Mouse (Mus musculus): ENCODE data around the gene Ddx59.

Ddx59 gene

GRCm38 (mm10) chr1:136449541-136449940 is 34.5 kb downstream of the Ddx59 start:
- DNase-seq (ENCODE audit: low spot score): no peak

- DNase-seq (ENCODE audit: low spot score): no peak
Observed at GRCm38 (mm10) chr1:136450206-136450605, 35.1 kb downstream of the Ddx59 start.

- no peak for DNase-seq (ENCODE audit: low spot score)
Observed at GRCm38 (mm10) chr1:136452421-136452820, 37.4 kb downstream of the Ddx59 start.

DNA sequence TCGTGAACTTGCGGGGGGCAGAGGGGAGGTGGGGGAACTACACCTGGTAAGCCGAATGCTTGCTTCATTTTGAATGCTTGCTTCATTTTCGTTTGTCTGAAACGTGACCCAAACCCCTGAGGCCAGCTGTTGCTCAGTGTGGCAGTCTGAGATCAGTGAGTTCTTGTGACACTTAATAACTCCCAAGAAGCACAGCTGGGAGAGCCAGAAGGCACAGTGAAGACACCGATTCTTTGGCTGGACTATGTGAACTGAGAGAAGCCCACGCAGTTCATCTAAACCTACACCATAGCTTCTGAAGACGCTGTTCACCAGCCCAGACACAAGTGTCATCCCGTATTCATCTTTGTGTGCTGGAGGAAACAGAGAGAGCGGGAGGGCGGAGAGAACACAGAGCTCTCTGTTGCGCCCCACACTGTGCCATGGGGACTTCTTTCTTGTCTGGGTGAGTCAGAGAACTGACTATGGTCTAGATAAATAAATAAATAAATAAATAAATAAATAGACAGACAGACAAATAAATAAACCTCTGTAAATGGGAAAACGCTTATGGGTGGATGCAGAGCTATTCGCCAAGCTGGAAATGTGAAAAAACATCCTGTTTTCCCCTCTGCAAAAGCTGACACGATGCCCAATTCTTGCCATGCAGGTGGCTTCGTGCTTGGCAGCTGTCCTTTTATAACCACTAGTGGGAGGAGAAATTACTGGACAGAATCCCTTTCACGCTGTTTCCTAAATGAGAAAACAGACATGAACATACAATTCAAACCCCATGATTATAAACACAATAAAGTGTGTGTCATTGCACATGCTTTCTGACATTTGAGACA is 40.9 kb downstream of the Ddx59 start:
- peak; percentile 23 for DNase-seq (ENCODE audit: low spot score)

GRCm38 (mm10) chr1:136456741-136457140 is 41.7 kb downstream of the Ddx59 start:
- DNase-seq (ENCODE audit: low spot score): no peak

GRCm38 (mm10) chr1:136457403-136457802 is 42.3 kb downstream of the Ddx59 start:
- DNase-seq (ENCODE audit: low spot score): no peak

GRCm38 (mm10) chr1:136458691-136459245 is 43.7 kb downstream of the Ddx59 start:
- DNase-seq (ENCODE audit: low spot score): no peak

DNA sequence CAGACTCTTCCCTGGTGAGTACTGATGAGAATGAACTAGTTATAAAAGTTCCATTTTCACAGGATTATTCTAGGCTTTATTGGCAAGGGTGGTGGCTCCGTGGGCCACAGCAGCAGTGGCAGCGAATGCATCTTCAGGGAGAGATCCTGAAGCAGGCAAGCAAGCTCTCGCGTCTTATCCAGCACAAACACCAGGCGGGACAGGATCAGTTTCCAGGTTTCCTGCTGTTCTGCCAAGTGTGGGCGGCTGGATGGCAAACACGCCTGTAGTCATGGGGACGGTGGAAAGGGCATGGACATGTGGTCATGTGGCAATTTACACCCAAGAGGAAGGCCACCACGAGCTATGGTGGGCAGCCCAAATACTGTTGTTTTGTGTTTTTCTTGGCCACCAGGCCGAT is 47.4 kb downstream of the Ddx59 start:
- DNase-seq (ENCODE audit: low spot score): no peak

DNA sequence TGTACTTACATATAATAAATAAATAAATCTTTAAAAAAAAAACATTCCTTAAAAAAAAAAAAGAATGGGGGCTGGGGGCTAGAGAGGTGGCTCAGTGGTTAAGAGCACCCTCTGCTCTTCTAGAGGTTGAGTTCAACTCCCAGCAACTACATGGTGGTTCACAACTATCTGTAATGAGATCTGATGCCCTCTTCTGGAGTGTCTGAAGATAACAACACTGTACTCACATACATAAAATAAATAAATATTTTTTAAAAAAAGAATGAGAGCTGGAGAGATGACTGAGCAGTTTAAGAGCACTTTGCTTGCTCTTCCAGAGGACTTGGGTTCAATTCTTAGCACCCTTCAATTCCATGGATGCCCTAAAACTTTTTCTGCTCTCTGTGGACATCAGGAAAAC is 50.1 kb downstream of the Ddx59 start:
- DNase-seq (ENCODE audit: low spot score): no peak

- peak; percentile 92 for DNase-seq (ENCODE audit: low spot score)
Observed at GRCm38 (mm10) chr1:136466143-136466811, 51.2 kb downstream of the Ddx59 start, which contains the start of gene Kif14. TSS of gene Kif14 (plus strand) at chr1:136466343.

GRCm38 (mm10) chr1:136469408-136469807 is 54.3 kb downstream of the Ddx59 start:
- no peak for DNase-seq (ENCODE audit: low spot score)

DNA sequence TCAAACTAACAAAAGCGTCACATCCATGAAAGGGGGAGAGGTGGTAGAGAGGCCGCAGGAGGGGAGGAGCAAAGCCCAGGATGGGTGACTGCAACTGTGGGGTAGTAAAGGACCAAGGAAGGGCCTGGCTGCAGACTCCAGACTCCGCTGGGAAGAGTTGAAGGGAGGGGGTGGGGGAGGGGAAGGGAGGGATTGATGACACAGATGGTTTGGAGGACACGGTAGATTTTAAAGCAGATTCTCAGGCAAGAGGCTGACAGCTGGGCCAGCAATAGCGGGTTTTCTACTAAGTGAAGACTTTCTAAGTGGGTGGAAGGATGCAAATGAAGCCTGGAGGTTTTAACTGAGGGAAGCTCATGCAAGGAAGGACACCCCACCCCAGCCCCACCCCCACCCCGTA is 55.4 kb downstream of the Ddx59 start:
- no peak for DNase-seq (ENCODE audit: low spot score)
